Mouse (Mus musculus): Measurements from ENCODE around the gene Eid2. TPM values are rescaled to one million over a fixed set of nuclear protein-coding genes. Genes with fewer than 3 reads are reported as not detected.

The Eid2 gene
- polyA plus RNA-seq, 1 experiment from 2014 or later: 3.6 TPM

- peaks cover 25% of the 10 kb centered on the region for H3K4me1 ChIP-seq
- H3K9me3 ChIP-seq: no peaks in the 10 kb centered on the region
- H3K27ac ChIP-seq: no peak overlapping the region
- H3K4me3 ChIP-seq: peak overlapping the region; percentile 55
- no peaks in the 10 kb centered on the region for H3K36me3 ChIP-seq
- H3K27me3 ChIP-seq: peaks cover 100% of the 10 kb centered on the region
- peak overlapping the region; percentile 74 for H3K9ac ChIP-seq
- peak overlapping the region; percentile 87 for H3K4me2 ChIP-seq
- no peak for ATAC-seq (ENCODE audit: insufficient number of reproducible peaks, insufficient read depth, low FRiP score, low TSS enrichment, low read depth)
- WGBS: under 1% methylated on average over 63 of the region's 63 CpGs
These were observed 26.8 kb downstream of the Eid2 start for GRCm38 (mm10) chr7:28294481-28294880.

GRCm38 (mm10) chr7:28298837-28299625, 31.4 kb downstream of the Eid2 start:
- H3K4me2 ChIP-seq: peak overlapping the region; percentile 49
- no peak overlapping the region for H3K27ac ChIP-seq
- H3K9ac ChIP-seq: 0 out of 2 replicates have a peak overlapping the region, but pooled peaks have one; percentile 27
- peak overlapping the region; percentile 23 for H3K4me3 ChIP-seq
- H3K4me1 ChIP-seq: peaks cover 26% of the 10 kb centered on the region
- H3K9me3 ChIP-seq: no peaks in the 10 kb centered on the region
- no peak for ATAC-seq (ENCODE audit: insufficient number of reproducible peaks, insufficient read depth, low FRiP score, low TSS enrichment, low read depth)
- 8% methylated on average over 43 of the region's 43 CpGs for WGBS
- H3K27me3 ChIP-seq: peaks cover 96% of the 10 kb centered on the region
- no peaks in the 10 kb centered on the region for H3K36me3 ChIP-seq

GRCm38 (mm10) chr7:28301616-28302433, 34.1 kb downstream of the Eid2 start, which contains the start of gene Dll3:
Gene Dll3, minus strand, starts transcription at chr7:28302238.
- peak within 1 kb of the TSS; percentile 46 for H3K9ac ChIP-seq
- H3K4me2 ChIP-seq: peak within 1 kb of the TSS; percentile 57
- H3K36me3 ChIP-seq: peaks cover 22% of the 10 kb centered on the region
- 3% methylated on average over 30 of the region's 30 CpGs for WGBS
- H3K27me3 ChIP-seq: peaks cover 68% of the 10 kb centered on the region
- no peak for ATAC-seq (ENCODE audit: insufficient number of reproducible peaks, insufficient read depth, low FRiP score, low TSS enrichment, low read depth)
- peaks cover 20% of the 10 kb centered on the region for H3K4me1 ChIP-seq
- no peaks in the 10 kb centered on the region for H3K9me3 ChIP-seq
- H3K4me3 ChIP-seq: peak within 1 kb of the TSS; percentile 32
- H3K27ac ChIP-seq: no peak within 1 kb of the TSS

GRCm38 (mm10) chr7:28305641-28306040, 38.0 kb downstream of the Eid2 start:
- no peak overlapping the region for H3K4me3 ChIP-seq
- no peak overlapping the region for H3K4me2 ChIP-seq
- ATAC-seq (ENCODE audit: insufficient number of reproducible peaks, insufficient read depth, low FRiP score, low TSS enrichment, low read depth): no peak
- H3K9me3 ChIP-seq: no peaks in the 10 kb centered on the region
- peaks cover 16% of the 10 kb centered on the region for H3K4me1 ChIP-seq
- H3K36me3 ChIP-seq: peaks cover 60% of the 10 kb centered on the region
- H3K9ac ChIP-seq: no peak overlapping the region
- H3K27me3 ChIP-seq: peaks cover 29% of the 10 kb centered on the region
- WGBS: 93% methylated on average over 10 of the region's 10 CpGs
- no peak overlapping the region for H3K27ac ChIP-seq

- no peak overlapping the region for H3K27ac ChIP-seq
These were observed 38.5 kb downstream of the Eid2 start for GRCm38 (mm10) chr7:28306216-28306615.

GRCm38 (mm10) chr7:28309737-28310136, 42.1 kb downstream of the Eid2 start:
- Histone ChIP-seq H3K4me1 (peaks cover 12% of the 10 kb centered on the region), H3K36me3 (peaks cover 68% of the 10 kb centered on the region), H3K9me3 (no peaks in the 10 kb centered on the region), H3K27me3 (no peaks in the 10 kb centered on the region), H3K27ac (no peak overlapping the region), H3K4me2 (no peak overlapping the region), H3K4me3 (no peak overlapping the region), H3K9ac (no peak overlapping the region)
- 58% methylated on average over 9 of the region's 9 CpGs for WGBS
- ATAC-seq (ENCODE audit: insufficient number of reproducible peaks, insufficient read depth, low FRiP score, low TSS enrichment, low read depth): no peak

More at GRCm38 (mm10) chr7:28306216-28306615, 38.5 kb downstream of the Eid2 start:
- no peaks in the 10 kb centered on the region for H3K9me3 ChIP-seq
- no peak overlapping the region for H3K9ac ChIP-seq
- 95% methylated on average over 8 of the region's 8 CpGs for WGBS
- peaks cover 60% of the 10 kb centered on the region for H3K36me3 ChIP-seq
- peaks cover 24% of the 10 kb centered on the region for H3K27me3 ChIP-seq
- no peak for ATAC-seq (ENCODE audit: insufficient number of reproducible peaks, insufficient read depth, low FRiP score, low TSS enrichment, low read depth)
- H3K4me1 ChIP-seq: peaks cover 20% of the 10 kb centered on the region
- no peak overlapping the region for H3K4me3 ChIP-seq
- H3K4me2 ChIP-seq: no peak overlapping the region

GRCm38 (mm10) chr7:28311151-28311925, 43.7 kb downstream of the Eid2 start:
- Histone ChIP-seq H3K27me3 (no peaks in the 10 kb centered on the region), H3K4me2 (peak overlapping the region; percentile 76), H3K36me3 (peaks cover 68% of the 10 kb centered on the region), H3K27ac (peak overlapping the region; percentile 48; the same call in 1 of the 2 replicates), H3K4me3 (peak overlapping the region; percentile 89), H3K9ac (peak overlapping the region; percentile 94), H3K4me1 (peaks cover 12% of the 10 kb centered on the region), H3K9me3 (no peaks in the 10 kb centered on the region)
- whole genome bisulfite sequencing: 6% methylated on average over 35 of the region's 35 CpGs
- ATAC-seq (ENCODE audit: insufficient number of reproducible peaks, insufficient read depth, low FRiP score, low TSS enrichment, low read depth): peak; percentile 34; the same call in 1 of the 2 replicates

GRCm38 (mm10) chr7:28311926-28312543, 44.4 kb downstream of the Eid2 start, which contains the start of gene Timm50:
Gene Timm50, minus strand, starts transcription at chr7:28312072.
- Histone ChIP-seq H3K36me3 (peaks cover 68% of the 10 kb centered on the region), H3K4me2 (peak within 1 kb of the TSS; percentile 76), H3K27me3 (no peaks in the 10 kb centered on the region), H3K9me3 (no peaks in the 10 kb centered on the region), H3K9ac (peak within 1 kb of the TSS; percentile 94), H3K4me3 (peak within 1 kb of the TSS; percentile 89), H3K27ac (peak within 1 kb of the TSS; percentile 48; the same call in 1 of the 2 replicates), H3K4me1 (peaks cover 12% of the 10 kb centered on the region)
- peak; percentile 93 for ATAC-seq (ENCODE audit: insufficient number of reproducible peaks, insufficient read depth, low FRiP score, low TSS enrichment, low read depth)
- WGBS: under 1% methylated on average over 45 of the region's 45 CpGs

GRCm38 (mm10) chr7:28318036-28318435, 50.4 kb downstream of the Eid2 start:
- H3K4me2 ChIP-seq: no peak overlapping the region
- no peaks in the 10 kb centered on the region for H3K9me3 ChIP-seq
- no peak overlapping the region for H3K9ac ChIP-seq
- WGBS: 86% methylated on average over 3 of the region's 3 CpGs
- no peaks in the 10 kb centered on the region for H3K27me3 ChIP-seq
- H3K4me1 ChIP-seq: no peaks in the 10 kb centered on the region
- peaks cover 92% of the 10 kb centered on the region for H3K36me3 ChIP-seq
- H3K27ac ChIP-seq: no peak overlapping the region
- H3K4me3 ChIP-seq: no peak overlapping the region
- no peak for ATAC-seq (ENCODE audit: insufficient number of reproducible peaks, insufficient read depth, low FRiP score, low TSS enrichment, low read depth)

- Histone ChIP-seq H3K4me1 (no peaks in the 10 kb centered on the region), H3K27ac (no peak overlapping the region), H3K27me3 (no peaks in the 10 kb centered on the region), H3K4me2 (no peak overlapping the region), H3K9ac (0 out of 2 replicates have a peak overlapping the region, but pooled peaks have one; percentile 16), H3K4me3 (no peak overlapping the region), H3K36me3 (peaks cover 99% of the 10 kb centered on the region), H3K9me3 (no peaks in the 10 kb centered on the region)
- ATAC-seq (ENCODE audit: insufficient number of reproducible peaks, insufficient read depth, low FRiP score, low TSS enrichment, low read depth): no peak
- 93% methylated on average over 17 of the region's 17 CpGs for WGBS
These were observed 51.0 kb downstream of the Eid2 start for GRCm38 (mm10) chr7:28318714-28319113.

Data from embryonic facial prominence, embryonic 13.5 days (tissue).